Mouse (Mus musculus) ovary, adult 18-20 months (tissue): ENCODE measurements around the gene Uaca.
A peak's percentile ranks its signal among the peaks of the same experiment; 100 is the strongest.
"Not testable (repeated sequence)": the region's sequence is repeated elsewhere in the genome, so short reads cannot be mapped to it uniquely, and the experiment has no call there.

ENCODE experiments used
- DNase-seq: peaks from one replicate; pipeline ENCODE4 v3.0.0; 2022; ENCODE audit warnings: low spot score, mixed read lengths

The Uaca gene

GRCm38 (mm10) chr9:60794841-60795351 is 554 bp downstream of the Uaca start:
- peak; percentile 5 for DNase-seq

GRCm38 (mm10) chr9:60796076-60796475 is 1.7 kb downstream of the Uaca start:
- DNase-seq = no peak

DNA sequence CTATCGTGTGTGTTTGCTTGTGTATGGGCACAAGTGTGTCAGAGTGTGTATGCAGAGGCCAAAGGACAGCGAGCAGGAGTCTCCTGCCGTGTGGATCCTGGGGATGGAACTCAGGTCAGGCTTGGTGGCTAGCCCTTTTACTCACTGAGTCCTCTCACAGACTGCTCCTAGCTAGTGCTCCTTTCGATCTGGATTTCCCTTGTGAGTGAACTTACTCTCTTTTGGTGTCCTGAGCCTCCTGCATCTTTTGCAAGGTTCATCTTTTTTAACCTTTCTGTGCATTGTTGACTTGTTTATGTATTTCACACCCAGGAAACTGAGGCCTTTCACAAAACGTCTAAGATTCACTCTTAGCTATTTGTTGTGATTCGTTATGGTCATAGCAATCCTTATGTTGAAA is 2.8 kb downstream of the Uaca start:
- DNase-seq = no peak

DNA sequence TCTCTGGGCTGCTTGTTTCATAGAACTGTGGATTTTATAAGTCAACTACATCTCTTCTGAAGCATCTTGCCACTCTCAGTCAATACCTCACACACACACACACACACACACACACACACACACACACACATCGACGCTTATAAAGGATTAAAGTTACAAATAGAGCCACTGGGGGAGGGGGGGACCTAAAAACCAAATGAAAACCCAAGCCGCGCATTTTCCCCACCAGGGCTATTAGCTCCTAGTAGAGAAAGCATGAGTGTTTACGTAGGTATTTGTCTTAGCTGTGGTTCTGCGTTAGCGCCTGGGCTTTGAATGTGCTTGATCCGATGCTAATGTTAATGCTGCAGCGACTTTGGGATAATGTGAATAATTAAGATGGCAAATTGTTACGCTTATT is 4.7 kb downstream of the Uaca start:
- DNase-seq = no peak

DNA sequence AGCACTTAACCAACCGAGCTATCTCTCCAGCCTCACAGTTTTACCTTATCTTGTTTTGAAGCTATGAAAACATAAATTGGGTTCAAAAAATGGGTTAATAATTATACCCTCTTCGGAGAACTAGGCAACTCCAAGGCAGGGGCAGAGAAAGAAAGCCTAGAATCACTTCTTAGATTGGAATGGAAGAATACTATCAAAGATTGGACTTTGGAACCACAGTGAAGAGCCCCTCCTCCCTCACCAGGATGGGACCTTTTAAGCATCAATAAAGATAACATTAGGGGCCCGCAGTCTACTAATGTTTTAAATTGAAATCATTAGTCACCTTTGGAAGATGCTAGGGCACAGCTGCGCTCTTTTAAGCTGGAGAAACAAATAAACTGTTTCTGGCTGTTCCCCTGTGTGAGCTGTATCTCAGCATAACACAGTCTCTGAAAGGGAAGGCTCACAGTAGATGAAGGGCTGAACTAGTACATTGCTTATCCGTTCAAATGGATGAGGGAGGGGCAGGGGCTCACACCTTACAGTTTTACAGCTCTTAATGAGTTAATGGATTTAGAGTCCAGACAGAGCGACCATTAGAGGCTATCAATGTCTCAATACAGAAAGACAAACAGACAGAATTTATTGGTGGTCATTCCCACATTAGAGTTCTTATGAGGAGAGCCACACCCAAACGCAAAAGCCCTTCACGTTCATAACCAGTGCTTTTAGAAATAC is 6.5 kb downstream of the Uaca start:
- DNase-seq = no peak

DNA sequence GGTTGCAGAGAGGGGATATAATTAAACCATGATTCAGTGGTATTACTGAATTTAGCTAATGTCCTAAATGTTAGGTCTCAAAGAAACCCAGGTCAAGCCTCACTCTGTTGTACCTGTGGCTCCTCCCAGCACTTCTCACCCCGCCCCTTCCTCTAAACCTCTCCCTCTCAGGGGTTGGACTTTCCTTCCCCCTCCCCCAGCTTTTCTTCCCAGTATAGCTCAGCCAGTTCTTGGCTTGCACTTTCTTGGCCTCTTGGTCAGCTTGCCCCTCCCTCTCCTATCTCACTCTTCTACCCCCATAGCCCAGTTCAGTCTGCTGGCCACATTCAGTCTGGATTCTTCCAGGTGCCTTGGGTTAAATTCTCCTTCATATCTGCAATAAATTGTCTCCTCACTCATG is 7.4 kb downstream of the Uaca start:
- DNase-seq = no peak

DNA sequence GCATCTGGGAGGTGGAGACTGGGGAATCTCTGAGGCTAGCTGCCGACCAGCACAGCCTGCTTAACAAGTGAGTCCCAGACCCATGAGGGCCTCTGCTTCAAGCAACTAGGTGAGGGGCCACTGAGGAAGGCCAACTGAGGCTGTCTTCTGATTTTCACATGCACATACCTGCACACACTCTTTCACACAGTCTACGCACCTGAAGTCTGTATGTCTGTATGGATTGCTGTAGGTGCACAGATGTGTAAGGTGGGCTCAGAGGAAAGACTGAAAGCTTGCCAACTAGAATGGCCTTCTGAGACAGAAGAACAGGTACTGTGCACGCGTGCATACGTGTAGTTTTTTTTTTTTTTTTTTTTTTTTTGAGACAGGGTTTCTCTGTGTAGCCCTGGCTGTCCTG is 8.0 kb downstream of the Uaca start:
- DNase-seq = no peak

DNA sequence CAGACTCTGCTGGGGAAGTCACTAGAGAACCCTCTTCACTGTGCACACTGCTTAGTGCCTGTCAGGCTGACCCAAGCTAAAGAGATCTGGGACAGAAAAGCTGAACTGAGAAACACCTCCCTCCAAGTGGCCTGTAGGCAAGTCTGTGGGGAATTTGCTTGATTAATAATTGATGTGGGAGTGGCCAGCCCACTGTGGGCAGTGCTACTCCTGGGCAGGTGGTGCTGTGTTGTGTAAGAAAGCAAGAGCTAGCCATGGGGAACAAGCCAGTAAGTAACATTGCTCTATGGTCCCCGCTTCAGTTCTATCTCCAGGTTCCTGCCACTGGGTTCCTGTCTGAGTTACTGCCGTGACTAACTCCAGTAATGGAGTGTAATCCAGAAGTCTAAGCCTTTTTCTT is 11.7 kb downstream of the Uaca start:
- no peak for DNase-seq

DNA sequence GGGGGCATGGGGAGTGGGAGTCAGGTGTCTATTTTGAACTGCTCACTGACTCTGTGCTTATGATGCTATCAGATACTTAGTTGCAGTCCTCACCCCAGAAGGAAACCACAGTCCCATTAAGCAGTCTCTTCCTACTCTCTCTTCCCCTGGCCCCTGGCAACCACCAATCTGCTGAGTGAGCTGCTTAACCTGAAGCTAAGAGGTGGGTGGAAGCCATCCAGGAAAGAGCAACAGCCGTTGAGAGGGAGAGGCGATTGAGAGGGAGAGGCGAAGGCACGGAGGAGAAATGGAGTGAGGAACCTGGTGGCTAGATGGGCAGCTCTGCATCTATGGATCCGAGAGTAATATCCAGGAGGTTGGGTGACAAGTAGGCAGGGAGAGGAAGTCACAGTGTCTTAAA is 13.7 kb downstream of the Uaca start:
- DNase-seq = no peak

GRCm38 (mm10) chr9:60813139-60813880 is 19.0 kb downstream of the Uaca start:
- no peak for DNase-seq

GRCm38 (mm10) chr9:60815502-60815901 is 21.2 kb downstream of the Uaca start:
- DNase-seq = no peak

- no peak for DNase-seq
Observed at GRCm38 (mm10) chr9:60817585-60817984, 23.2 kb downstream of the Uaca start.

DNA sequence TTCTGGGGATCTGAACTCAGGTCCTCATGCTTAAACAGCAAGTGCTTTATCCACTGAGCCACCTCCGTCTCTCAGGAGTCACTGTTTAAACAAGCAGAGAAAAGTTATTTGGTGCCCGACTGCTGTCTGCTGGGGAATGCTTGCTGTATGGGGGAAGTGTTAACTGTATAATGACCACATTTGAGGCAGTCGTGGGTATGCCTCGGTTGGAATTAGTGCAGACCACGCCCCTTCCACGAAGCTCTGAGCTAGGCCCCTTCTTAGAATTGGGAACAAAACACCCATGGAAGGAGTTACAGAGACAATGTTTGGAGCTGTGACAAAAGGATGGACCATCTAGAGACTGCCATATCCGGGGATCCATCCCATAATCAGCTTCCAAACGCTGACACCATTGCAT is 24.2 kb downstream of the Uaca start:
- not testable (repeated sequence) for DNase-seq

- DNase-seq = no peak
Observed at GRCm38 (mm10) chr9:60819340-60819739, 25.0 kb downstream of the Uaca start.

GRCm38 (mm10) chr9:60821501-60821900 is 27.2 kb downstream of the Uaca start:
- no peak for DNase-seq

- DNase-seq = no peak
Observed at GRCm38 (mm10) chr9:60822681-60823080, 28.3 kb downstream of the Uaca start.

DNA sequence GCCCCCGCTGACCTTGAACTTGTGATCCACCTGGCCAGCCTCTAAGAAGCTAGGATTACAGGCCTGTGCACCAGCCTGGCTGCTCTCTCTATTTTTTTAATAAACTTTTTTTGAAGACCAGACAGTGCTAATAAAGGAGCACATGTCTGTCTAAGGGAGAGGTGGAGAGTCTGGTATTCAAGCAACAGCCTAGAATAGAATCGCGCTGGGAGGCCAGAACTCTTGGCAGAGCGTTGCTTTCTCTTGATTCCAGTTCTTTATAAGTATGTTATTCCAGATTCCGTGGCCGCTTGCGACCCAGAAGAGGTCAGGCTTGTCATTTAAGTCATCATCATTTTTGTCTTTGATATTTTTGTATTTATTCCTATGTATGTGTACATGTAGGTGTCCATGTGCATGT is 31.2 kb downstream of the Uaca start:
- no peak for DNase-seq

- no peak for DNase-seq
Observed at GRCm38 (mm10) chr9:60826759-60827158, 32.4 kb downstream of the Uaca start.

- DNase-seq = no peak
Observed at GRCm38 (mm10) chr9:60828196-60828595, 33.9 kb downstream of the Uaca start.

- no peak for DNase-seq
Observed at GRCm38 (mm10) chr9:60829610-60830009, 35.3 kb downstream of the Uaca start.

DNA sequence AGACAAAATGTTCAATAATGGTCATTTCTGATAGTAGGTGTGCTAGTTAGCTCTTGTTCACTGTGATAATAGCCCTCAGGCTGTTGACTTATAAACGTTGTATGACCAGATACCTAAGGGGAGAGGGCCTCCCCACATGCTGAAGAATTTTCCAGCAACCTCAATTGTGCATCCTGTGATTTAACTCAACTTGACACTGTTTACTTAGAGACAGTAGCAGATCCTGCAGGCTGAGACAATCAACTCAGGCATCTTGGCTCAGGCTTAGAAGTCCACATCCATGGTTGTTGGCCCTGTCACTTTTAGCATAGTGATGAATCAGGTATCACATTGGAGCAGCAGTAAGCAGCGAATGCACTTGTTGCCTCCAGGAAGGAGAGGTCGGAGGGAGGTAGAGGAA is 35.7 kb downstream of the Uaca start:
- no peak for DNase-seq

- no peak for DNase-seq
Observed at GRCm38 (mm10) chr9:60832233-60832632, 37.9 kb downstream of the Uaca start.

GRCm38 (mm10) chr9:60836151-60836550 is 41.8 kb downstream of the Uaca start:
- DNase-seq = no peak

DNA sequence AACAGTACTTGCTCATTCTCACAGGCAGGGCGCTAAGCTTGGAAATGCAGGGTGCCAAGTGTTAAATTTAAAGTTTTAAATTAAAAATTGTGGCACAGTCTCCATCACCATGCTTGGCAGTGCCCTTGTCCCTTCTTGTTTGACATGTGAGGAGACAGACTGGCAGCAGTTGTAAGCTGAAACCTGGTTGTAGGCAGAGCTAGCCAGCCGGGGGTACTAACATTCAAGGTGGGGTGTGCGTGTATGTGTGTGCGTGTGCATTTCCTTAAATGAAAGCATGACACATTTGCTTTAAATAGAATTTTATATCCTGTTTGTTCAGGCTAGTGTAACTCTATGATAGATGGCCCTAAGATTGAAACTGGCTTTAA is 42.7 kb downstream of the Uaca start:
- no peak for DNase-seq
